Mouse (Mus musculus): ENCODE results near the gene Olfr462. TPM values are rescaled to one million over a fixed set of nuclear protein-coding genes. Genes with fewer than 3 reads are reported as not detected.
A peak's percentile ranks its signal among the peaks of the same experiment; 100 is the strongest.
"Not testable (repeated sequence)": the region's sequence is repeated elsewhere in the genome, so short reads cannot be mapped to it uniquely, and the experiment has no call there.

Gene Olfr462
- total RNA-seq (2015) (not detected in 2 replicates), total RNA-seq (2017) (not detected in 2 replicates)

DNA sequence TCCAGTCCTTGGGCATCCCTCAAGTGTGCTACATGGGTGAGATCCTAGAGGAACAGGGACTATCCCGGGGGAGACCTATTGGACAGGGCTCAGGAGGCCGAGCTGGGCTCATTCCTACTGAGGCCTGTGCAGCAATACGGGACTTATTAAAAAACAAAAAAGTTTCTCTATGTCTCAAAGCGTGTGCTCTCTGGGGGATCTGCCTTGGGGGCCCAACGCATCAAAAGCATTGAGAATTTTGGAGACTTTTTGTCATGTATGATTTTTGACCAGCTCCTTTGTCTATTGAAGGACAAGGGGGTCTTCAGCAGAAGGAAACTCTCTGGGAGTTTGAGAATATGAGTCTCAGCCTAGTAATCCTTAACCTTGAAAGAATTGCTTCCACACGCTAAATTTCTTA is at the start of gene Olfr462:
Gene Olfr462 (minus strand): TSS at position 101 of the 400 bp plus-strand sequence.
- ATAC-seq (ENCODE audit: poor library complexity, severe bottlenecking) = no peak

DNA sequence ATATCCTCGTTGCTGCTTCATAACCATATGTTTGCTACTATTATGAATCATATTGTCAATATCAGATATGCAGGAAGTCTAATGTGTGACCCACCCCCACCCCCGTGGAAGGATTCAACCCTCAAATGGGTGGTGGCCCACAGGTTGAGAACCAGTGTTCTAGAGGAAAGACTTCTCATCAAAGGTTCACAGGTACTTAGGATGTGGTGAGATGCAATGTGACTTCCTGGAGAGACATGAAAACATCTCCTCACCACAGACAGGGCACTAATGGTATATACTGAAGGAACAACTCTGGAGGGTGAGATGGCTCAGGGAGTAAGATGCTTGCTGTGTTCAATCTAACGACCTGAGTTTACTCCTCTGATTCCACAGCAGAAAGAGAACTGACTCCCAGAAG is 43.4 kb upstream of the Olfr462 start:
- ATAC-seq (ENCODE audit: poor library complexity, severe bottlenecking) = no peak; the same call in 1 of the 2 replicates

DNA sequence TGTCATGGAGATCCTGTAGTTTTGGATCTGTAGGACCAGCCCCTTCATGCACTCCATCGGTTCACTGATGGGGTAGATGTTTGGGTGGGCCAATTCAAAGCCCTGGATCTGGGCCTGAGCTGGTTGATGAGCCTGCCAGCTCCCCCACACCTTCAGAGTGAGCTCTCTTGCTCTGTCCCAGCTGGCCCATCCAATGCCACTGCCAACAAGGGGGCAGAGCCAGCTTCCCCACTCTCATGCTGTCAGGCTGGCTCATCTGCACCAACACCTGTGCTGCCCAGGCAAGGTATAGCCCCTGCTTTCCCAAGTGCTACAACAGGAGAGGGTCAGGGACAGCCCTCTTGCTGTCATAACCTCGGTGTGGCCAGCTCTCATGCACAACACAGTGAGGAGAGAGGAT is 41.7 kb upstream of the Olfr462 start:
- no peak for ATAC-seq (ENCODE audit: poor library complexity, severe bottlenecking)

DNA sequence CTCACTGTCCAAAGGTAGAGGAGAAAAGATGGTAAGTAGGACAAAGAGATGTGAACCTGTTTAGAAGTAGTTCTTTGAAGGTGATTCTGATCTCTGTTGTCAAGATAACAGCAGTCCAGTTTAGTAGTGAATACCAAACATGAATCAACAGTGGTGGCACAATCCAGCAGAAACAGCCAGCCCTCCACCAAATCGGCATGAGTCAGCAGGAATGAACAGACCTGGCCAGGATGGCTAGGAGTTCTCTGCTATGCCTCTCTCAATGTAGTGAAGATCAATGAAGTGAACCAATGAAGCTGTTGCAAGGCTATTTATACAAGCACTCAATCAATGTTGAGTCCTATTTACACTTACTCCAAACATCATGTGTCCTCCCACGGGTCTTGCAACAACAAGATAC is 38.3 kb upstream of the Olfr462 start:
- ATAC-seq (ENCODE audit: poor library complexity, severe bottlenecking) = no peak

DNA sequence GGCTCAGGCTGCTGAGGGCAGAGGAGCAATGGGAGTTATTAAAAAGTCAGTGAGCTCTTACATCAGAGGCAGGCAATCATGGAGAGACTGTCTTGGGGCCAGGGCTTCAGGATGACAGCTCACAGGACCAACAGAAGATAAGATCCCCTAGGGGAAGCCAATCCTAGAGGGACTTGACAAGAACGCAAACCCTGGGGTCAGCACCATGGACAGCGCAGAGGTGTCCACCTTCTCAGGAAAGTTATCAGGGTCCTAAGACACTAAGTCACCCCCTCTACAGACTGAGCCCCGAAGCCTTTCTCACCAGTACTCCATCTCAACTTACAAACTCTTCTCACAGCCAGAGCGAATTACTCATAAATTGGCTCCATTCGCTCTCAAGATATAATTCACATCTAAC is 28.9 kb upstream of the Olfr462 start, which contains the start of gene Olfr464:
Gene Olfr464 (minus strand): TSS at position 2 of the 400 bp plus-strand sequence.
- no peak for ATAC-seq (ENCODE audit: poor library complexity, severe bottlenecking)

DNA sequence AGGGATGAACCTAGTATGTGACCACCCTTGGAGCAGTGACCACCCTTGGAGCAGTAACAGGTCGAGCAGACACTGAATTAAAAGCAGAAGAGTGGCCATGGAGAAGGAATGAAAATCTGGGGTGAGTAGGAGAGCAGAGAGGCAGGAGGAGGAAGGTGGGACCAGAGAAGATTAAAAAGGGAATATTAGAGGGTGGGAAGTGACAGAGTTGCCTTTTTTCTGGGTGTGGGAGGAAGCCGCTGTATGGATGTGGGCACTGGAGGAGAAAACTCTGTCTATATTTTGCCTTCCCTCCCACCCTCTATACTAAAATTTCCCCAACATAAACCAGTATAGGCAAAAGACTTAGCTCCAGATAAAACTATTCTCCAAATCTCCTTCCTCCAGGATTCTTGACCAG is 28.2 kb upstream of the Olfr462 start:
- ATAC-seq (ENCODE audit: poor library complexity, severe bottlenecking) = no peak

DNA sequence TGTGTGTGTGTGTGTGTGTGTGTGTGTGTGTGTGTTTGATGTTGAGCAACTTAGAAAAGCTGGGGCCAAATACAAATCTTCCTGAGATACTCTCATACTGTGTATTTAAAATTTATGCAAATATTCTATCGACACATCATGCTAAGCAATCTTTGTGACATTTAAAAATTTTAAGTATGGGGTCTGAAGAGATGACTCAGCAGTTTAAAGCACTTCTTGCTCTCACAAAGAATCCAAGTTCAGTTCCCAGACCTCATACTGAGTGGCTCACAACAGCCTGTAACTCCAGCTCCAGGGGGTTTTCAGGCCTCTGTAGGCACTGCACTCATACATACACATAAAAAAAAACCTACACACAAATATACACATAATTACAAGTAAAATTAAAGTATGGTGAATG is 23.9 kb upstream of the Olfr462 start:
- no peak for ATAC-seq (ENCODE audit: poor library complexity, severe bottlenecking)

DNA sequence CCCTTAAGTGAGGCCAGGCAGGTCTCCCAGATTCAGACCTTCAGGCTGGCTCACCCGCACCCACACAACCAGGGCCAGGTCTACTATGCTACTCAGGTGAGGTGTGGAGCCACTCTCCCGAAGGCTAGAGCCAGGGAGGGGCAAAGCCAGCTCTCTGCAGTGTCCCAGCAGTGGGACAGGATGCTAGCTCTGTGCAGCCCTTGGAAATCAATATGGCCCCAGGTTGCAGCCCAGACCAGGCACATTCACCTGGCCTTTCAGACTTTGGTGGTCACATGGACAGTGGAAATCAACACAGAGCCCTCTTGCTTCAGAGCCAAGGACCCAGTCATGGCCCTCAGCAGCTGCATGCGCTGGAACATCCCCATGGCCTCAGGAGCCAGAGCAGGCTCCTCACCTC is 12.3 kb upstream of the Olfr462 start:
- ATAC-seq (ENCODE audit: poor library complexity, severe bottlenecking) = no peak

DNA sequence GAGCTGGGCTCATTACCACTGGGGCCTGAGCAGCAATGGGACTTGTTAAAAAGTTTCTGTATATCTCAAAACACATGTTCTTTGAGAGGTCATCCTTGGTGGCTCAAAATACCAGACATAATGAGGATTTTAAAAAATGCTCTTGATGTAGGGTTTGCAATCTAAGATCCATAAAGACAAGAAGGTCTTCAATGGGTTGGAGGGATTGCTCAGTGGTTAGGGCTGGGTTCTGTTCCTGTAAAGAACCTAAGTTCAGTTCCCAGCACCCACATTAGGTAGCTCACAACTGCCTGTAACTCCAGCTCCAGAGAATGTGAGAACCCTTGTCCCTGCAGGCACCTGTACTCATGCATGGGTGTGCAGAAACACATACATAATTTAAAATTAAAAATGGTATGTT is 5.2 kb upstream of the Olfr462 start, which contains the start of gene Olfr463:
Gene Olfr463 (minus strand): TSS at position 101 of the 400 bp plus-strand sequence.
- no peak for ATAC-seq (ENCODE audit: poor library complexity, severe bottlenecking)

DNA sequence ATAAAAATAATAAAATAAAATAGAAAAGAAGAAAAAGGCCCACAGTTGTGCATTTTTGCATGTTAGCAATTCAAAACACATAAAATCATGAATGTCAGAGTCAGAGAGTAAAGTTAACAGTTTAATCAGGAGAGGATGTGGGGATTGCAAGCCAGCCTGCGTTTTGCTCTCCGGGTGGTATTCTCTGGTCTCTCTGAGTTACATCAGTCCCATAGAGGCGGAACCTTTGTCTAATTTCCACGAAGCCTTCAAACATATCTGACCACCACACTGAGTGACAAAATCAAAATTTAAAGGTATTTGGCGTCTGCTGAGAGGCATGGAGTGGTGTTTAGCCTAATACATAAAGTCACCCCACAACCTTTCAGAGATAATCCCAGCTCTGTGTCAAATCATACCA is 7.2 kb downstream of the Olfr462 start:
- ATAC-seq (ENCODE audit: poor library complexity, severe bottlenecking) = no peak

DNA sequence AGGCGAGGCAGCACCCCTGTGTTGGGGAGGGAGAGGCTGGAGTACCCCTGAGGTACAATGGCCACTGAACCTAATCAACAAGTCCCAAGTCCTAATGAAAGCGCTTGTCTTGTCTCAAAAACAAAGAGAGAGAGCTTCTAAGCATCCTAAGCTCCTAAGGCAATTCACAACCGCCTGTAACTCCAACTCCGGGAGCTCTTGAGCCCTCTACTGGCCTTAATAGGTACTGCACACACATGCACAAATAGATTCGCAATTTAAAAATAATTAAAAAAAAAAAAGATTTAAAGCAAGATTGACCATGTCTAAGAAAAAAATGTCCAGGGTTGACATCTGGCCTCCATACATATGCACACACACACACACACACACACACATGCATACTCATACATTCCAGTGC is 8.6 kb downstream of the Olfr462 start:
- peak; percentile 50; the same call in 1 of the 2 replicates for ATAC-seq (ENCODE audit: poor library complexity, severe bottlenecking)

DNA sequence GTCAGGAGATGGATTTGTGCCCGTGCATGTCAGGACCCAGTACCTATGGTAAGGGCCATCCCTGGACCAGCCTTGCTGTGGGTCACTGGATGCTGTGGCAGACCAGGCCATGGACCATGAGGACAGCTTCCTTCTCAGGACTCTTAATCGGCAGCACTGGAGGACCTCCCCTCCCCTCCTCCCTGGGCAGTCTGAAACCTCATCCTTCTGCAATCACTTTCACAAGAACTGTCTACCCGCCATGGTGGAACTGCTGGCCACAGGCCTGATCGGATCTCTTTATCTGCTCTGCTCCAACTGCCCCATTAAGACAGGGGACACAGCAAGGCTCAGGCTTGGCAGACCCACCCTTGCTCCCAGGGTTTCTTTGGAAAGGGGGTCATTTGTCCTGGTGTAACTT is 10.4 kb downstream of the Olfr462 start:
- ATAC-seq (ENCODE audit: poor library complexity, severe bottlenecking) = peak; percentile 75

DNA sequence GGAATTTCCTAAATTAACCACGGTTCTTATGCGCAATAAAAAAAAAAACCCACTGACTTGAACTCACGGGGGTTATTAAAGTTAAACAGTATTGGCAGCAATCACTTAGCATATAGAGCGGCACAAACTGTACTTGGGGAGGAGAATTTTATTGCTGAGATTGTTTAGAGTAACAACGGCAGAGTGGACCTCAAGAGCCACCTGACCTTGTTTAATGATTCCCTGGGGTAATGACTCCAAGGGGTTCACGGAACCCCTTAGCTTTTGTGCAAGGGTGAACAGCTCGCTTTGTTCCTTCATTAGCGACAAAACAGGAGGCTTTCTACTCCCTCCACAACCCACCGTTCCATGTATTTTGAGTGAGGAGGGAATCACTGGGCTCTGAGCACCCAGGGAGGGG is 12.2 kb downstream of the Olfr462 start:
- ATAC-seq (ENCODE audit: poor library complexity, severe bottlenecking) = no peak

DNA sequence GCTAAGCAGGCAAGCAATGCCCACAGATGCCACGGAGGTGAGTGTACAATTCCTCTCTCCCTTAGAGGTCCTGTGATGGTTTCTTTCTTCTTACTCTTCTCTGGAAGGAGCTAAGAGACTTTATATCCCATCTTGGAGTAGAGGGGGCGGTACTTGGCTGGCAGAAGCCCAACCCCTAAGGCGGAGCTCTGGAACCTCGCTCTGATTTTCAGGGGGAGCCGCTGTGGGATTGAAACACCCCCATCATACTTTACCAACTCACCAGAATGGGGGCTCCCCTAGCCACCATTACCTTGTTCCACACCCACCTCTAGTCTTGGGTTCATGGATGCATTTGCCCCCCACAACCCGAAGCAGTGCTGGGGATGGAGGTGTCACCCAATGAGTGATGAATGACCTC is 16.6 kb downstream of the Olfr462 start, which contains the start of gene Epx:
Gene Epx (minus strand): TSS at position 101 of the 400 bp plus-strand sequence.
- ATAC-seq (ENCODE audit: poor library complexity, severe bottlenecking) = no peak

DNA sequence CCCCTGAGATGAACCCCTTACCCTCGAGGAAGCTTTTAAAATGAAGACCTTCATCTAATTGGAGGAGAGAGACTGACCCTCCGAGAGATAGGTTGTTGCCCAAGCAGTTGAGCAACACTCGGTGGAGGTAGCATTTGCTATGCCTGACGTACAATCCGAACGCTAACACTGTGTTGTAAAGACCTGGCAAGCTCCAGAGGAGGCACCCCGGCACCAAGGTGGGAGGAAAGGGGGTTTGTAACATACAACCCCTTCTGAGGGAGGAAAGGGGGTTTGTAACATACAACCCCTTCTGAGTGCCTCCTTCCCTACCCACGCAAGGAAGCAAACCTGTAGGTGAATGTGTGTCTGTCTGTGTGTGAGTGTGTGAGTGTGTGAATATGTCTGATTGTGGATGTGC is 20.3 kb downstream of the Olfr462 start:
- ATAC-seq (ENCODE audit: poor library complexity, severe bottlenecking) = no peak

DNA sequence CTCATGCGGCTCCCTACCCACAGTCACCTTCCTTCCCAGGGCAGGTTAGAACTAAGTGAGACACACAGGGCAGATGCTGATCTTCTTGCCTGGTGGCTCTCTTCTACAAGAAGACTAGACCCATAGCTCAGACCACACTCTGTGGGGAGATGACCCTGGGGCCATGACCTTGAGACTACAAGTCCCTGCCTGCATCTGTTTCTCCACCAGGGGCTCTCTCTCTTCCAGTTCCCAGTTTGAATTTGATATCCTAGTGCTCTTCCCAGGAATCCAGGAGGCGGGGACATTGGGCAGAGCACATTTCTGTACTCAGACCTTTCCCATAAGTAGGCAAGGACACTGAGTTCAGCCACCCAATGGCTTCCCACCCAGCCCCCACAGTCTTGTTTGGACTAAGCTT is 22.0 kb downstream of the Olfr462 start:
- ATAC-seq (ENCODE audit: poor library complexity, severe bottlenecking) = no peak

DNA sequence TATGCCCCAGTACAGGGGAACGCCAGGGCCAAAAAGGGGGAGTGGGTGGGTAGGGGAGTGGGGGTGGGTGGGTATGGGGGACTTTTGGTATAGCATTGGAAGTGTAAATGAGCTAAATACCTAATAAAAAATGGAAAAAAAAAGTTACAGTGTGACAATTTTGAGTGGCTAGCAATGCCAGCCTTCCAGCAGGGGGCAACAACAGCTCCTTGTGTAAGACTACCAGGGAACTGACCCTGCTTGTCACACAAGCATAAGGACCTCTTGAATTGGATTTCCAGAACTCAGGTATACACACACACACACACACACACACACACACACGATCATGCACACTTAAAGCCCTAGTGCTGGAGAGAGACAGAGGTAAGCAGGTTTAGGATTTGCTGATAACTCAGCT is 25.2 kb downstream of the Olfr462 start:
- not testable (repeated sequence) for ATAC-seq (ENCODE audit: poor library complexity, severe bottlenecking)

DNA sequence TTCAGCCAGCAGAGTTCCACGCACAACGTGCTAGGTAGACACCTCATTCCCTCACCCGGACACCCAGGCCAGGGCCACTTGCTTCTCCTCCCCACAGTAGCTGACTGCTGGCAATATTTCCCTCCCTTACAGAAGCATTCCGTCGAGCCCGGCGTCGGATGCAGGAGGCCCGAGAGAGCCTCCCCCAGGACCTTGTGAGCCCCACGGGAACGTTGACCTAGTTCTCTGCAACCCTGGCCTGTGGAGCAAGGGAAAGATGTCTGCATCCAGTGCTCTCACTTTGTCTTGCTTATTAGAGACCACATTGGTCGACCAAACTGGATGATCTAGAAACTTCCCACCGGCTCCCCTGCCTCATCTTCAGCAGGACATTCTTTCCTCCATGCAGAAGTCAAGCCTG is 29.3 kb downstream of the Olfr462 start:
- ATAC-seq (ENCODE audit: poor library complexity, severe bottlenecking) = no peak

DNA sequence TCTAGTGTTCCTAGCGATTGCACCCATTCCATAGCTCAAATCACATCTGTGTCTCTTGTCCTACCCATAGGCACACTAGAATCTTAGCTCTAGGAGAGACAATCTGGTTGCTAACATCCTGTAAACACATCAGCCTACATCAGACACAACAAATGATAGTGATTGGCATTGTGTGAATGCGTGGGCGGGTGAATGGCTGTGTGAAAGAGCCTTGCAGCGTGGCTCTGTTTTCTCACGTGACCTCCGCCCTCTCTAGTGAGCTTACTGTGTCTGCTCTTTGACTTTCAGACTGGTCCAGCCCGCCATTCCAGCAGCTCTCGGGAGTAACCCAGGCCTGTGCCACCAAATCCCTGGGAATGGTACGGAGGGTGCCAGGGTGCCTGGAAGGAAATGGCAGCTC is 31.6 kb downstream of the Olfr462 start:
- no peak for ATAC-seq (ENCODE audit: poor library complexity, severe bottlenecking)

DNA sequence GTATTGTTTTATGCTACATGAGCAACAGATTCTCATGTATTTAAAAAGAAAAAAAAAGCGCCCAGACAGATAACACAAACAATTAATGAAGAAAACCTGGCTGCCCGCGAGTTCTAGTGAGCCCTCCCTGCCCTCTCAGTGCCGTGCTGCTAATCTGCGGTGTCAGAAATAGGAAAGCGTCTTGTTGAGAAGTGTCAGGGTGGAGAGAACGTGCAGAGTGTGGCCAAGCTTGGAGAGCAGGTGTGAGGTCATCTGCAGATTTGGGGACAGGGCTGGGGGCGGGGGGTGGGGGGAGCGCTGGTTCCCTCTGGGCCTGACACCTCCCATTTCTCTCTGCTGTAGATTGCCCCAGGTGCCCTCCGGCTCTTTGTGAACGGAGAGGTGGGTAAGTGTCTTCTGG is 32.8 kb downstream of the Olfr462 start:
- ATAC-seq (ENCODE audit: poor library complexity, severe bottlenecking) = no peak

DNA sequence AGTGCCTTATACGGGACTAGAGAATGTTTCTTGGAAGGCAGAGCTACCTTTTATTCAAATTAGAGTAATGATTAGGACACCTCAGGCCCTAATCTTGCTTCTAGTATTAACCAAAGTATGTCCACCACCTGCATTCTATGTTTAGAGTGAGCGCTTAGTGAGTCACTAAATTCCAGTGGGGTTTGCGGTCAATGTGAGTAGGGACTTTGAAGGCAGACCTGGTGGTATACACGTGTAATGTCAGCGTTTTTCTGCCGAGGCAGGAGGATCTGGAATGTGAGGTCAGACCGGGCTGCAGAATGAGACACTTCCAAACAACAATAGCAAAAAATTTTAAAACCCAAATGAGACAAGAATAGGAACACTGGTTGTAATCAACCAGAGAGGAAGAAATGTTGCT is 37.5 kb downstream of the Olfr462 start:
- no peak for ATAC-seq (ENCODE audit: poor library complexity, severe bottlenecking)

DNA sequence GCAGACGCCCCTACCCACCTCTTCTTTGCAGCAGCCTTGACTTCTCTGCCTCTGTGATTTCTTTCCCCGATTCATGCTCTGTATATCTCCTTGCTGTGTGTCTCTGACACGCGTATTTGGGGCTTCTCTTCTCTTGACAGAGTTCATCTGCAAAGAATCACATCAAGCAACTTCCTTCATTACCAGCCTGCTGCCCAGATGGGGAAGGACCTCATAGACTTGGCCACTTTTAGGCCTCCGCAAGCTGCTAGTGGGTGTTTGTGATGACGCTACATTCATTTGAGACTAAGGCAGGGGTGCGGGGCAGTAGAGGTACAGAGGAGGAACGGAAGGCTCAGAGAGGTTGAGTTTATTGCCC is 38.5 kb downstream of the Olfr462 start:
- ATAC-seq (ENCODE audit: poor library complexity, severe bottlenecking) = no peak
